ENCODE assay signal across 8 mouse cellular contexts in the genomic region with DNA sequence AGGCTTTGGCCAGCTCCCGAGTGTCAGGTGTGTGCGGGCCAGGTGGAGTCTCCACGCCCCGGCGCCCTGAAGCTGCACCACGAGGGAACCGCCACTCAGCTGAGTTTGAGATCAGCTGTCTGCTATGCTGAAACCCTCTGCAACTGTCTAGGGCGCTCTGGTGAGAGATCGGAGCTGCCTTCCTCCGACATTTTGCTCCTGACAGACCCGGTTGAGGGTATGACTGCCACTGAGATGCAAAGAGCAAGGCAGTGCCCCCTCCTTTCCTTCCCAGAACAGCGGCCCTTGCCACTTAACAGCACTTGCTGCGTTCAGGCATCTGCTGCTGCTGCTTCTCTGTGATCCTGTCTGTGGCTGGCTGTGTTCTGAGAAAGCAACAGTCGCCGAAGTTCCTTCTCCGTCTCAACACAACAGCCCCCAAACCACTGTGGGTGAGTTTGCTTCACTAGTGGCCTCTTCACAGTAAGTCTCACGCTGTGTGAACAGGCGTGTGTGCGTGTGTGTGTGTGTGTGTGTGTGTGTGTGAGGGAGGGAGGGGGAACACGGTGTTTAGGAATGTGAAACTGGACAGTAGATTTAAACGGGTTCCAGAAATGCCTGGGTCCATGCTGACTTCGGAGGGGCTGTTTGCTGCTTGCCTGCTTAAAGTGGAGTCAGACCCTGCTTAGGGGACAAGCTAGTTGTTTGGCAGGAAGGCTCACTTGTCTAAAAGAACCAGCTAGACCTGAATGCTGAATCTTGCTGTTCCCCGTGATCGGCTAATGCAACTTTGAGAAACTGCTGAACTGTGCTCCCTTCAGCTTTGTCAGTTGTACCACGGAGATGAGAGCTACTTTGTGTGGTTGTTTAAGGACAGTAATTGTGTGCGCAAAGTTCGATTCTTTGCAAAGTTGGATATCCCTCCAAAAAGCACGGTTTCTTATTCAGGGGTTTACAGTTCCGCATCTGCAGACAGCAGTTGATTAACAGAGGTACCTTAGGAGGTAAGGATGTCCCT.
DNase-seq lines count a peak whose midpoint lies in the region; ATAC-seq and TF ChIP-seq lines count a peak whose summit lies in the region.

No protein-coding gene starts in this region.

- H3K27me3 ChIP-seq in spleen, adult 2 months (ENCODE audit: control insufficient read depth, insufficient read depth, low read length): peaks cover 1% of the 10 kb centered on the region; the same call in 1 of the 2 replicates
- H3K27me3 ChIP-seq in heart, embryonic 10.5 days (ENCODE audit: insufficient read depth, poor library complexity, severe bottlenecking): peaks cover 14% of the 10 kb centered on the region

- TF ChIP-seq POLR2A in spleen, adult 2 months (IDR thresholded peaks at IDR 0.05; ENCODE audit: low read depth, low read length): no peak
- no peak for TF ChIP-seq POLR2A in cortical plate, adult 2 months (IDR thresholded peaks at IDR 0.05; ENCODE audit: extremely low read depth, insufficient read depth, low read length)

- peak overlapping the region; percentile 2; the same call in 1 of the 2 replicates for H3K27ac ChIP-seq in spleen, adult 2 months (ENCODE audit: insufficient read depth, low read length)
- no peak overlapping the region for H3K27ac ChIP-seq in cortical plate, adult 2 months (ENCODE audit: insufficient read depth, low read length)
- peak overlapping the region; percentile 79 for H3K27ac ChIP-seq in heart, embryonic 10.5 days

- 19% methylated on average over 29 of the region's 29 CpGs for WGBS in spleen, adult 2 months
- WGBS in heart, embryonic 10.5 days: 24% methylated on average over 29 of the region's 29 CpGs

- peak overlapping the region; percentile 24; the same call in 1 of the 2 replicates for H3K4me3 ChIP-seq in spleen, adult 2 months (ENCODE audit: extremely low read depth, insufficient read depth, insufficient read length)
- peak overlapping the region; percentile 3; the same call in 1 of the 2 replicates for H3K4me3 ChIP-seq in cortical plate, adult 2 months (ENCODE audit: insufficient read depth, low read length)
- H3K4me3 ChIP-seq in heart, embryonic 10.5 days: peak overlapping the region; percentile 64

- ATAC-seq in megakaryocyte, adult 5-6 weeks (ENCODE audit: poor library complexity, severe bottlenecking): peak; percentile 58
- ATAC-seq in monocyte, adult 5-6 weeks (replicated peaks; ENCODE audit: insufficient number of reproducible peaks, low FRiP score, low TSS enrichment, poor library complexity, severe bottlenecking): no peak

- TF ChIP-seq CTCF in spleen, adult 2 months (IDR thresholded peaks at IDR 0.05; ENCODE audit: extremely low read depth, insufficient read depth, insufficient read length, insufficient replicate concordance): no peak
- TF ChIP-seq CTCF in cortical plate, adult 2 months (IDR thresholded peaks at IDR 0.05; ENCODE audit: extremely low read depth, insufficient read depth, low read length): no peak

- H3K9me3 ChIP-seq in heart, embryonic 10.5 days: no peaks in the 10 kb centered on the region

- no peaks in the 10 kb centered on the region for H3K36me3 ChIP-seq in spleen, adult 2 months (ENCODE audit: control insufficient read depth, insufficient read depth, low read length)
- no peaks in the 10 kb centered on the region for H3K36me3 ChIP-seq in heart, embryonic 10.5 days

- DNase-seq in spleen, adult 2 months (ENCODE audit: low read depth in 1 of 2, low spot score in 2 of 2): no peak
- DNase-seq in spleen, postnatal 36 days (ENCODE audit: low spot score in 2 of 2): no peak
- DNase-seq in heart, embryonic 10.5 days (ENCODE audit: low spot score): peak; percentile 80
- peak; percentile 40 for DNase-seq in kidney, adult 18-20 months
- DNase-seq in right cerebral cortex, postnatal 4 days: peak; percentile 13

- H3K4me1 ChIP-seq in spleen, adult 2 months (ENCODE audit: control insufficient read depth, insufficient read depth, insufficient read length): no peaks in the 10 kb centered on the region
- peaks cover 8% of the 10 kb centered on the region for H3K4me1 ChIP-seq in cortical plate, adult 2 months (ENCODE audit: control insufficient read depth, insufficient read depth, low read length)
- peaks cover 18% of the 10 kb centered on the region for H3K4me1 ChIP-seq in heart, embryonic 10.5 days

Comparison
In these comparisons a context has a peak if more than half of its experiments do, and no peak if none do; other contexts are left out.
1. DNase-seq: peak in heart, embryonic 10.5 days (single experiment), kidney, adult 18-20 months (single experiment) and right cerebral cortex, postnatal 4 days (single experiment); none in spleen, adult 2 months (0 of 2) and spleen, postnatal 36 days (0 of 2).
2. H3K4me3 ChIP-seq: peak in every context shown above with its lines; median percentile 64 in heart, embryonic 10.5 days; 24 in spleen, adult 2 months; 3 in cortical plate, adult 2 months.